Mouse (Mus musculus) left cerebral cortex, adult 8-10 months (tissue): Measurements from ENCODE around the gene Gabbr2. TPM values are rescaled to one million over a fixed set of nuclear protein-coding genes. Genes with fewer than 3 reads are reported as not detected.

Source experiments
- DNase-seq, 2 experiments: peaks; one replicate each; pipeline ENCODE4 v3.0.0; 2022; ENCODE audit warnings: low spot score in 2 of 2
- total RNA-seq, 4 experiments: library from RNA; stranded (reverse); gene quantifications; 2 replicates each; pipeline ENCODE4 v1.2.4; 2022

The Gabbr2 gene
- total RNA-seq, 4 experiments from 2014 or later = 198 to 214 (median 210) TPM

GRCm38 (mm10) chr4:46988824-46989223 is 2.8 kb downstream of the Gabbr2 start:
- DNase-seq = no peak

GRCm38 (mm10) chr4:46988257-46988656 is 3.4 kb downstream of the Gabbr2 start:
- no peak for DNase-seq

- DNase-seq = no peak
These were observed 3.9 kb downstream of the Gabbr2 start for GRCm38 (mm10) chr4:46987809-46988208.

GRCm38 (mm10) chr4:46986054-46986453 is 5.6 kb downstream of the Gabbr2 start:
- no peak for DNase-seq

DNA sequence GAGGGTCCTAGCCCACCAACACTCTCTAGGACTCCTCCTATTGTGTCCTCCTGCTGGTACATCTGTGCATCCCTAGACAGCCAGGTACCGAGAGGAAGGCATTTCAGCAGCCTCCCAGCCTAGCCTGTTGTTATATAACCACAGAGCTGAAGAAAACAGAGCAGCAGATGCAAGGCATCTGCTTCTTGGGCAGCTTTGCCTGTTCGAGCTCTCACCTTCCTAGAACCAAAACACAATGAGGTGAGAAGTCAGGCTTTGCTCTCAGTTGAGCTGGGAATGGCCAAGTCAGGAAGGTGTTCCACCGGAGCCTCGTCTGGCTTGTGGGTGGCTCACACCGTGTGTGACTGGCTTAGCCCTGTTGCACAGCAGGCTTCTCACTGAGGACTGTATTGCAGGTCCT is 8.8 kb downstream of the Gabbr2 start:
- peak in 1 of 2 experiments; percentile 41 for DNase-seq

- peak in 1 of 2 experiments; percentile 57 for DNase-seq
These were observed 9.6 kb downstream of the Gabbr2 start for GRCm38 (mm10) chr4:46982094-46982493.

DNA sequence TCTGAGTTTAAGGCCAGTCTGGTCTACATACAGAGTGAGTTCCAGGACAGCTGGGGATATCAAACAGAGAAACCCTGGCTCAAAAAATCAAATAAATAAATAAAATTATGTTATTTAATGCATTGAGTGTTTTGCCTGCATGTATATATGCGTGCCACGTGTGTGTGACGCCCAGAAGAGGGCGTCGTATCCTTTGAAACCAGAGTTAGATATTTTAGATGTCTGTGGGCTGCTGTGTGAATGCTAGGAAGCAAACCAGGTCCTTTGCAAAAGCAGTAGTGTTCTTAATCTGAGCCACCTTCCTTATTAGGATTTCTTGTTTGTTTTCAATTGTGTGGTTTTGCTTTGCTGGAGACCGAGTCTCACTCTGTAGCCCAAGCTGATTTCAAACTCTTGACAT is 13.3 kb downstream of the Gabbr2 start:
- no peak for DNase-seq

DNA sequence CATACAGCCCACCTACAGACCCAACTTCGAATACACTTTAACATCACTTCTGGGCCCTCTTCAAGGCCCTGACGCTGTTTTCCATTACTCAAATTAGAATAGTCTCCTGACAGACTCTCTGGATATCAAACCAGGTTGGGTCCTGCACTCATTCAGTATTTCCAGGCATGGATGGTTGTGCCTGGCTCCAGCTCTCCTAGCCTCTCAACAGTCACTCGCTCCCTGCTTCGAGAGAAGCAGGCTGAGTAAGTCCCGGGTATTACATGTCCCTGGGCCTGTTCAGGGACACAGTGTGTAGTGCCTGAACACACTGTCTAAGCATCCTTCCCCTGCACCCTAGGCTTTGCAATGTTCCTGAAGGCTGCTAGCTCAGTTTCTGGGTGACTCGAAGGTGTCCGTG is 14.5 kb downstream of the Gabbr2 start:
- no peak for DNase-seq

GRCm38 (mm10) chr4:46976671-46977071 is 15.0 kb downstream of the Gabbr2 start:
- DNase-seq = no peak

DNA sequence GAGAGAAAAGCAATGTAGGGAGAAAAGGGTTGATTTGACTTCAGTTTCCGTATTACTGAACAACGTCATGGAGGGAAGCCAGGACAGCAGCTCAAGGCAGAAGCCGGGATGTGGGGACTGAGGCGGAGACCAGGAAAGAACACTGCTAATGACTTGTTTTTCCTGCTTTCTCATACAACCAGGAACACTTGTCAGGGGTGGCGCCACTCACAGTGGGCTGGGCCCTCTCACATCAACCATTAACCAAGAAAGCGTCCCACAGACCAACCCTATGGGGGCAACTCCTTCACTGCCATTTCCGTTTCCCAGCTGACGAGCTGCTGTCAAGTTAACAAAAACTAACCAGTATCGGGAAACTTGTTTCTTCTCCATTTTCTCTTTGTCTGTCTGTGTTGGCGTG is 18.4 kb downstream of the Gabbr2 start:
- no peak for DNase-seq

DNA sequence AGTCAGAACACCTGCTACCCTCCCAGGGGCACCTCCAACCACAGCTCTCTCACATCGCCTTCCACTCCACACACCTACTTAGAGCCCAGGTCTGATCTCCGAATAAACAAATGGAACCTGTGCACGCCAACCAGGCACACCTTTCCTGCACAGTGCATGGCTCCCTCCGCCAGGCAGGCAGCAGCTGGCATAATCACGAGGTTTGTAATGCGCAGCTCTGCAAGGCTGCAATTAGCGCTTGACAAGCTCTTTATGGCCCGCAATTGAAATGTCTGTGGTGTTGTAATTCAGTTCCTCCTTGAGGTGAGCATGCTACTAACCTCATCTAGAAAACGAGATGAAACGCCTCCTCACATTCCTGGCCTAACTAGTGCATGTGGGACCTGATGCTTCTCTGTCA is 23.7 kb downstream of the Gabbr2 start:
- DNase-seq = no peak

- DNase-seq = no peak
These were observed 25.1 kb downstream of the Gabbr2 start for GRCm38 (mm10) chr4:46966551-46966950.

GRCm38 (mm10) chr4:46961403-46961802 is 30.3 kb downstream of the Gabbr2 start:
- DNase-seq = no peak

DNA sequence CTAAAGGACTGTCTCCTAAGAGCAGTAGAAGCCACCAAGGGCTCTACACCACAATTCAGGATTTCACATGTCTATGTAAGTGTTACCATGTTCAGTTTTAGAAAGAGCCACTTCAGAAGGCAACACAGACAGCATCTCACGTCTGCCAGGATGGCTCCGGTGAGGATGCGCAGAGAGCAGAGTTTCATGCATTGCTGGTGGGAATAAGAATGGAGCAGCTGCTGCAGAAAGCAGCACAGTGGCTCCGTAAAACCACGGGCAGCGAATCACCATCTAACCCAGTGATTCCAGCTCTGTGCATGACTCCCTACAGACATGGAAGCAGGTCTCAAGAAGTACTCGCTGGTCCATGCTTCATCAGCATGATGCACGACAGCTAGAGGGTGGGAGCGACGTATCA is 31.5 kb downstream of the Gabbr2 start:
- DNase-seq = no peak

DNA sequence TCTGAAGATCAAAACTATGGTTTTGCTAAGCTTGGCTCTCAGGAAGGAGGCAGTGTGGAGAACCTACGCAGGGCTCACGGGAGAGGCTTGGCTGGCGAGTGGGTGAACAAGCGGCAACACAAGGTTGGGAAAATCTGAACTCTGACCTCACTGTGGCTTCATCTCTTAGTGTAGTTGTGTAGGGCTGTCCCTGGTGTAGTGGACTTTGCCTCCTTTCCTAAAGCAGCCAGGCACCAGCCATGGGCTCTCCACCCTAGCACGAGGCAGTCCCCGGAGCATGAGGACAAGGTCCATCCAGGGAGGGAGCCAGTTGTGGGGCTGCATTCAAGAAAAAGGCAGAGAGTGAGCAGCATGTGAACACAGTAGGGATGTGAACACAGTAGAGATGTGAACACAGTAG is 31.9 kb downstream of the Gabbr2 start:
- DNase-seq = no peak

DNA sequence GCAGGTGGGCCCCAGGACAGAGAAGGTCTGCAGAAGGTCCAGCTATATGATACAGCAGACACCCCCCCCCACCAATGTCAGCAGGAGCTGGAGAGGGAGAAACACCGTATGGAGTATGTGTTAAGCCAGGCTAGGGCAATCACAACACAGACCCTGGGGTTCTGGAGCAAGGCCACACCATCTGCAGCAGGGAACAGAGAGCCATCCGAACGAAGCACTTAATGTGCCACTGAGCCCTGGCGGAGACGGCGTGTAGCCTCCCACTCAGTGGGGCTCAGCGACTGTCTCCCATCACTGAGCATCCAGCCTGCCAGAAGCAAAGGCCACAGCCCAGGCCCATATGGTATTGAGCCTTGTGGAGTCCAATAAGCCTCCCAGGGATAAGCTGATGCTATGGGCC is 33.7 kb downstream of the Gabbr2 start:
- DNase-seq = no peak

DNA sequence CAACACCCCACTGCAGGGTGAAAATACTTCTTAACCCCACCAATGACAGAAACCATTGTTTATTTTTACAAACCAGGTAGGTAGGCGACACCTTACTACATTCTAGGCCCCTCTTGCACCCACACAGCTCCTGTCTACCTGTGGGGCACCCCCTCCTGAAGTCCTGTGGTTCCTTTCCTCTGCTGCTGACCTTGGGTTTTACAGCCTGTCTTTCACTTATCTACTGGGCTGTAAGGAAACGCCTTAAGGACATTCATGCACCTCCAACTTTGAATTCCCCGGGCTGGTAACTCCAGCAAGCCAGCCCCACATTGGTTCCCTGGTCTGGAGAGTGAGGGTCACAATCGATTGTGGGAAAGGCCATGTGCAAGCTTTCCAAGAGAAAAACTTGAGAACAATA is 34.7 kb downstream of the Gabbr2 start:
- DNase-seq = no peak

DNA sequence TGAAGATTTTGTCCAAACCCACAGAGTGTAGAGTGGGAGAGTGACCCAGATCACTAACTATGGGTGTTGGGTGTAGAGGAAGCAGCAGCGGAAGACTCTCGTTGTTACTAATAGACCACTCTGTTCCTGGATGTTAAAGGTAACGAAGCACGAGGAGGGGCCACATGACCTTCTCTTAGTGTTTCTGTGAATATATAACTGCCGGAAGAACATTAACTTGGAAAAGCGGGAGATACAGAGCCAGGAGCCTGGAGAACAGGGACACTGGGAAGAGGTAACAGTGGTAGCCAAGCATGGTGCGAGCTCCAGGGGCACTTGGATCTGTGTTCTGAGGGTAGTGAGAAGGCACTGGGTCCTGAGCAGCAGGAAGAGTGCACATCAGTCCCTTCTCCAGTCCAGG is 38.7 kb downstream of the Gabbr2 start:
- no peak for DNase-seq

- DNase-seq = no peak
These were observed 39.1 kb downstream of the Gabbr2 start for GRCm38 (mm10) chr4:46952562-46952961.

- no peak for DNase-seq
These were observed 57.4 kb downstream of the Gabbr2 start for GRCm38 (mm10) chr4:46934291-46934690.

GRCm38 (mm10) chr4:46933590-46933989 is 58.1 kb downstream of the Gabbr2 start:
- DNase-seq = no peak

- no peak for DNase-seq
These were observed 59.8 kb downstream of the Gabbr2 start for GRCm38 (mm10) chr4:46931706-46932397.

GRCm38 (mm10) chr4:46928112-46928511 is 63.6 kb downstream of the Gabbr2 start:
- DNase-seq = no peak

DNA sequence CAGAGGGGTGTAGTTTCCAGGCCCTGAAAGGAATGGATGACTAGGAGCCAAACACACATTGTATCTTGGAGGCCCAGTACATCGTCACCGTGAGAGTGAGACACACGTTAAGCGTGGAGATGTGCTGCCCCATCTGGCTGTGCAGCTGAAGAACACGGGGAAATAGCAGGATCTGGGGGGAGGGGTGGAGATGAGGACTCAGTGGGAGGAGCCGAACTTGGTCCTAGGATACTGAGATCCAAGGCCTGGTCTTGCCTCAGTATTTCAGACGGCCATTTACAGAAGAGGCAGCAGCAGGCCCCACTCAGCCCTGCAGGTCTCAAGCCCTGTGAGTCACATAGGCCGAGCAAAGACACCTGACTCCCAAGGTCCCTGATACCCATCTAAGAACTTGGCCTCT is 72.5 kb downstream of the Gabbr2 start:
- peak in 1 of 2 experiments; percentile 53 for DNase-seq
